Mouse (Mus musculus): ENCODE data around the gene Gm21976.

- TF ChIP-seq CTCF (conservative IDR thresholded peaks at IDR 0.05; ENCODE audit: low read length) (no peak), NANOG (IDR thresholded peaks at IDR 0.05; ENCODE audit: borderline replicate concordance, low read length) (no peak), POU5F1 (IDR thresholded peaks at IDR 0.05; ENCODE audit: borderline replicate concordance, low read length) (no peak)
These were observed 16.8 kb upstream of the Gm21976 start, which contains the start of the genes Utp15 and Ankra2 for GRCm38 (mm10) chr13:98262636-98263457.
